In genomic region chr7:29244732-29245416, GRCm38 (mm10) we compare ENCODE assay signal across 9 mouse cellular contexts. TPM values are rescaled to one million over a fixed set of nuclear protein-coding genes. Genes with fewer than 3 reads are reported as not detected.
DNase-seq lines count a peak whose midpoint lies in the region; ATAC-seq and TF ChIP-seq lines count a peak whose summit lies in the region.
"Had no signal": no experiment of that assay in that cellular context is flagged by ENCODE, and none has a peak within 500 bp of the region (broad histone marks: within the 10 kb centered on the region; RNA-seq: fewer than 3 reads in every experiment).

No protein-coding gene starts in this region.

- no peaks in the 10 kb centered on the region; the same call in 1 of the 2 replicates for H3K79me2 ChIP-seq in CH12.LX (replicated peaks; ENCODE audit: control insufficient read depth, extremely low read depth, insufficient read depth, poor library complexity, severe bottlenecking)

- H3K9me3 ChIP-seq in hindbrain, embryonic 11.5 days (ENCODE audit: control insufficient read depth, low read length): no peaks in the 10 kb centered on the region
- no peaks in the 10 kb centered on the region for H3K9me3 ChIP-seq in hindbrain, embryonic 14.5 days (ENCODE audit: control insufficient read depth, low read length)
- H3K9me3 ChIP-seq in CH12.LX (replicated peaks; ENCODE audit: low read length): no peaks in the 10 kb centered on the region
- H3K9me3 ChIP-seq in liver, postnatal 0 days (ENCODE audit: low read length): no peaks in the 10 kb centered on the region

- H3K4me2 ChIP-seq in hindbrain, embryonic 11.5 days (replicated peaks; ENCODE audit: low read depth, low read length): no peak overlapping the region
- H3K4me2 ChIP-seq in hindbrain, embryonic 14.5 days (replicated peaks): no peak overlapping the region
- no peak overlapping the region for H3K4me2 ChIP-seq in CH12.LX (ENCODE audit: insufficient read depth, low read depth, poor library complexity, severe bottlenecking)
- no peak overlapping the region for H3K4me2 ChIP-seq in liver, postnatal 0 days (ENCODE audit: low read depth, low read length)

- peak; percentile 50 to 77 for TF ChIP-seq CTCF in CH12.LX (conservative IDR thresholded peaks at IDR 0.05 in 1 of 2, IDR thresholded peaks at IDR 0.05 in 1 of 2; ENCODE audit: low read depth in 2 of 2, low read length in 2 of 2)
- peak; percentile 73 for TF ChIP-seq CTCF in liver, postnatal 0 days (IDR thresholded peaks at IDR 0.05; ENCODE audit: low read depth)

- WGBS in hindbrain, embryonic 11.5 days: 83% methylated on average over 7 of the region's 7 CpGs
- 86% methylated on average over 7 of the region's 7 CpGs for WGBS in hindbrain, embryonic 14.5 days
- 72% methylated on average over 7 of the region's 7 CpGs for WGBS in liver, postnatal 0 days (ENCODE audit: insufficient replicate concordance)

- peak; percentile 53 for TF ChIP-seq RAD21 in CH12.LX (IDR thresholded peaks at IDR 0.05; ENCODE audit: low read depth, low read length)

- ATAC-seq in hindbrain, embryonic 11.5 days (ENCODE audit: low FRiP score): no peak
- no peak for ATAC-seq in hindbrain, embryonic 14.5 days (ENCODE audit: low FRiP score)
- no peak for ATAC-seq in liver, postnatal 0 days

- no peak overlapping the region for H3K9ac ChIP-seq in hindbrain, embryonic 11.5 days (ENCODE audit: low read depth, low read length)
- H3K9ac ChIP-seq in hindbrain, embryonic 14.5 days: no peak overlapping the region
- H3K9ac ChIP-seq in CH12.LX (ENCODE audit: insufficient read depth, low read depth): no peak overlapping the region
- no peak overlapping the region for H3K9ac ChIP-seq in liver, postnatal 0 days (replicated peaks)

- peak; percentile 39 for DNase-seq in hindbrain, embryonic 11.5 days (ENCODE audit: low spot score)
- DNase-seq in hindbrain, embryonic 14.5 days (ENCODE audit: low spot score): no peak
- peak; percentile 35 for DNase-seq in 3T3-L1 (ENCODE audit: low read depth, low spot score)
- DNase-seq in CH12.LX (ENCODE audit: extremely low read depth): peak; percentile 41
- peak; percentile 51 for DNase-seq in liver, postnatal 0 days
- DNase-seq in urinary bladder, postnatal 14 days (ENCODE audit: low spot score): no peak
- DNase-seq in right cerebral cortex, adult 18-20 months: no peak
- DNase-seq in layer of hippocampus, adult 9-10 months (ENCODE audit: low spot score): no peak

- TF ChIP-seq POLR2A in CH12.LX (IDR thresholded peaks at IDR 0.05; ENCODE audit: low read depth, low read length): no peak

- H3K27ac ChIP-seq in hindbrain, embryonic 11.5 days (ENCODE audit: low read depth, low read length): no peak overlapping the region
- H3K27ac ChIP-seq in hindbrain, embryonic 14.5 days: no peak overlapping the region
- no peak overlapping the region for H3K27ac ChIP-seq in CH12.LX (ENCODE audit: insufficient read depth, low read depth)
- H3K27ac ChIP-seq in liver, postnatal 0 days (ENCODE audit: low read depth): no peak overlapping the region

- H3K27me3 ChIP-seq in hindbrain, embryonic 11.5 days (ENCODE audit: control insufficient read depth, insufficient read depth, low read length): peaks cover 6% of the 10 kb centered on the region
- peaks cover 23% of the 10 kb centered on the region for H3K27me3 ChIP-seq in hindbrain, embryonic 14.5 days (ENCODE audit: control insufficient read depth, insufficient read depth, low read length)
- no peaks in the 10 kb centered on the region for H3K27me3 ChIP-seq in CH12.LX (replicated peaks)
- H3K27me3 ChIP-seq in liver, postnatal 0 days (ENCODE audit: insufficient read depth, low read length): no peaks in the 10 kb centered on the region

- H3K36me3 ChIP-seq in hindbrain, embryonic 11.5 days (ENCODE audit: control insufficient read depth, insufficient read depth, low read length): 0 out of 2 replicates have a peak, but pooled peaks cover 2% of the 10 kb centered on the region
- H3K36me3 ChIP-seq in hindbrain, embryonic 14.5 days (replicated peaks; ENCODE audit: control insufficient read depth, insufficient read depth): peaks cover 18% of the 10 kb centered on the region; the same call in 1 of the 2 replicates
- H3K36me3 ChIP-seq in CH12.LX (replicated peaks in 1 of 2; ENCODE audit: control insufficient read depth in 1 of 2, insufficient read depth in 1 of 2, low read length in 1 of 2): peaks cover 29 to 73% of the 10 kb centered on the region in 2 experiments
- peaks cover 3% of the 10 kb centered on the region; the same call in 1 of the 2 replicates for H3K36me3 ChIP-seq in liver, postnatal 0 days (replicated peaks; ENCODE audit: insufficient read depth, low read length)

- dilution Hi-C loops in CH12.LX (cut with MboI; ENCODE audit: extremely low pct_ligation_motif_present, extremely low pct_unique_long_range_greater_than_20kb, low sequenced_read_pairs): no loop called here

- no peak for TF ChIP-seq EP300 in CH12.LX (IDR thresholded peaks at IDR 0.05; ENCODE audit: low read length)
- TF ChIP-seq EP300 in liver, postnatal 0 days (IDR thresholded peaks at IDR 0.05; ENCODE audit: low read depth): no peak

- 0 out of 2 replicates have a peak, but pooled peaks cover 4% of the 10 kb centered on the region for H3K4me1 ChIP-seq in hindbrain, embryonic 11.5 days (replicated peaks; ENCODE audit: control insufficient read depth, insufficient read depth, low read length)
- H3K4me1 ChIP-seq in hindbrain, embryonic 14.5 days (replicated peaks; ENCODE audit: control insufficient read depth, insufficient read depth, low read length): no peaks in the 10 kb centered on the region
- peaks cover 0 to 7% of the 10 kb centered on the region in 2 experiments; a peak in 1 of 4 replicates for H3K4me1 ChIP-seq in CH12.LX (ENCODE audit: control insufficient read depth in 1 of 2, insufficient read depth in 2 of 2)
- H3K4me1 ChIP-seq in liver, postnatal 0 days (ENCODE audit: insufficient read depth): peaks cover 12% of the 10 kb centered on the region

- no peak overlapping the region for H3K4me3 ChIP-seq in hindbrain, embryonic 11.5 days (ENCODE audit: low read depth, low read length)
- H3K4me3 ChIP-seq in hindbrain, embryonic 14.5 days (replicated peaks; ENCODE audit: low read length): no peak overlapping the region
- no peak overlapping the region for H3K4me3 ChIP-seq in CH12.LX (replicated peaks in 1 of 3; ENCODE audit: low read depth in 2 of 3, low read length in 2 of 3, poor library complexity in 1 of 3)
- H3K4me3 ChIP-seq in liver, postnatal 0 days (ENCODE audit: low read depth, low read length): no peak overlapping the region
- H3K4me3 ChIP-seq: myocyte had no signal

- in situ Hi-C loops in CH12.LX (cut with MboI; ENCODE audit: low pct_ligation_motif_present, low pct_unique_long_range_greater_than_20kb, low sequenced_read_pairs): loop anchor here (5.0 kb wide), 1 partner anchor 33 kb away; the partner anchor contains the start of gene Catsperg1

TF ChIP-seq in CH12.LX, 34 proteins besides CTCF, POLR2A, EP300 and RAD21:
- no peak for TF ChIP-seq BHLHE40 (IDR thresholded peaks at IDR 0.05; ENCODE audit: low read depth, low read length)
- peak; percentile 85 for TF ChIP-seq SMC3 (IDR thresholded peaks at IDR 0.05; ENCODE audit: low read depth, low read length)
- TF ChIP-seq POLR2AphosphoS2 (IDR thresholded peaks at IDR 0.05; ENCODE audit: low read depth, low read length): no peak
- no peak for TF ChIP-seq RCOR1 (conservative IDR thresholded peaks at IDR 0.05; ENCODE audit: low read depth, low read length)
- TF ChIP-seq MYC (IDR thresholded peaks at IDR 0.05; ENCODE audit: low read depth, low read length): no peak
- TF ChIP-seq E2F4 (IDR thresholded peaks at IDR 0.05; ENCODE audit: insufficient replicate concordance, low read depth, low read length): no peak

RNA-seq across cellular contexts. Expression of gene 2200002D01Rik, which starts 3.4 kb away (rescaled TPM):
- polyA plus RNA-seq in hindbrain, embryonic 11.5 days (2014; fragmentation: Nextera tagmentation; extraction: Ambion mirVana): 2.5 and 2.7 TPM in 2 replicates
- polyA plus RNA-seq in hindbrain, embryonic 14.5 days (2014; fragmentation: Nextera tagmentation; extraction: Ambion mirVana): 0.61 and 0.67 TPM in 2 replicates
- total RNA-seq in CH12.LX (2012; rRNA removed): 3.7 and 5.8 TPM in 2 replicates
- not detected in 2 replicates for total RNA-seq in CH12.LX (2014; rRNA removed)
- polyA plus RNA-seq in CH12.LX (2012; ENCODE audit: insufficient read length, low read depth): not detected in 2 replicates
- polyA plus RNA-seq in liver, postnatal 0 days (2015; fragmentation: Nextera tagmentation; extraction: Ambion mirVana): 1.9 and 3.3 TPM in 2 replicates

RNA-seq across cellular contexts. Expression of gene Yif1b, which starts 6.7 kb away (rescaled TPM):
- 88.4 and 91.8 TPM in 2 replicates for polyA plus RNA-seq in hindbrain, embryonic 11.5 days (2014; fragmentation: Nextera tagmentation; extraction: Ambion mirVana)
- polyA plus RNA-seq in hindbrain, embryonic 14.5 days (2014; fragmentation: Nextera tagmentation; extraction: Ambion mirVana): 96.6 and 101 TPM in 2 replicates
- total RNA-seq in CH12.LX (2012; rRNA removed) (84.2 and 99.4 TPM in 2 replicates), CH12.LX (2014; rRNA removed) (61.6 and 69.4 TPM in 2 replicates)
- polyA plus RNA-seq in CH12.LX (2012; ENCODE audit: insufficient read length, low read depth): 61.0 and 63.0 TPM in 2 replicates
- polyA plus RNA-seq in liver, postnatal 0 days (2015; fragmentation: Nextera tagmentation; extraction: Ambion mirVana): 45.0 and 46.8 TPM in 2 replicates

RNA-seq across cellular contexts. Expression of gene Kcnk6, which starts 12.6 kb away (rescaled TPM):
- 0.32 TPM in 2 replicates for polyA plus RNA-seq in hindbrain, embryonic 11.5 days (2014; fragmentation: Nextera tagmentation; extraction: Ambion mirVana)
- 0.66 and 0.78 TPM in 2 replicates for polyA plus RNA-seq in hindbrain, embryonic 14.5 days (2014; fragmentation: Nextera tagmentation; extraction: Ambion mirVana)
- total RNA-seq in CH12.LX (2012; rRNA removed): 4.0 TPM in 2 replicates
- 1.2 and 2.2 TPM in 2 replicates for total RNA-seq in CH12.LX (2014; rRNA removed)
- polyA plus RNA-seq in CH12.LX (2012; ENCODE audit: insufficient read length, low read depth): 1.2 and 1.9 TPM in 2 replicates
- polyA plus RNA-seq in liver, postnatal 0 days (2015; fragmentation: Nextera tagmentation; extraction: Ambion mirVana): 0.90 and 1.4 TPM in 2 replicates

RNA-seq across cellular contexts. Expression of gene Catsperg1, which starts 31.0 kb away (rescaled TPM):
- polyA plus RNA-seq in hindbrain, embryonic 11.5 days (2014; fragmentation: Nextera tagmentation; extraction: Ambion mirVana): 0.51 and 0.59 TPM in 2 replicates
- polyA plus RNA-seq in hindbrain, embryonic 14.5 days (2014; fragmentation: Nextera tagmentation; extraction: Ambion mirVana): 2.6 and 3.3 TPM in 2 replicates
- total RNA-seq in CH12.LX (2012; rRNA removed) (0.38 and 0.93 TPM in 2 replicates), CH12.LX (2014; rRNA removed) (0.68 and 0.72 TPM in 2 replicates)
- 1.4 and 2.0 TPM in 2 replicates for polyA plus RNA-seq in CH12.LX (2012; ENCODE audit: insufficient read length, low read depth)
- 0.09 and 0.17 TPM in 2 replicates for polyA plus RNA-seq in liver, postnatal 0 days (2015; fragmentation: Nextera tagmentation; extraction: Ambion mirVana)
- polyA plus RNA-seq: myocyte had no signal

RNA-seq across cellular contexts. Expression of gene Spint2, which starts 36.8 kb away (rescaled TPM):
- 37.5 and 43.4 TPM in 2 replicates for polyA plus RNA-seq in hindbrain, embryonic 11.5 days (2014; fragmentation: Nextera tagmentation; extraction: Ambion mirVana)
- polyA plus RNA-seq in hindbrain, embryonic 14.5 days (2014; fragmentation: Nextera tagmentation; extraction: Ambion mirVana): 71.3 and 73.2 TPM in 2 replicates
- 25.6 and 29.1 TPM in 2 replicates for total RNA-seq in CH12.LX (2012; rRNA removed)
- not detected in 2 replicates for total RNA-seq in CH12.LX (2014; rRNA removed)
- 3.7 and 4.1 TPM in 2 replicates for polyA plus RNA-seq in CH12.LX (2012; ENCODE audit: insufficient read length, low read depth)
- polyA plus RNA-seq in liver, postnatal 0 days (2015; fragmentation: Nextera tagmentation; extraction: Ambion mirVana): 84.8 and 94.7 TPM in 2 replicates

Comparison
In these comparisons a context has a peak if more than half of its experiments do, and no peak if none do; other contexts are left out.
1. DNase-seq: peak in hindbrain, embryonic 11.5 days (single experiment), 3T3-L1 (single experiment), CH12.LX (single experiment) and liver, postnatal 0 days (single experiment); none in hindbrain, embryonic 14.5 days (single experiment), urinary bladder, postnatal 14 days (single experiment), right cerebral cortex, adult 18-20 months (single experiment) and layer of hippocampus, adult 9-10 months (single experiment).